Mouse (Mus musculus) heart, postnatal 25 days (tissue): ENCODE results near the gene Ncf4. TPM values are rescaled to one million over a fixed set of nuclear protein-coding genes. Genes with fewer than 3 reads are reported as not detected.
"Not testable (repeated sequence)": the region's sequence is repeated elsewhere in the genome, so short reads cannot be mapped to it uniquely, and the experiment has no call there.

Source experiments
- DNase-seq: peaks from one replicate; pipeline ENCODE4 v3.0.0; 2022; ENCODE audit warnings: low spot score
- intact Hi-C: fragments of 180-260 bp; cut with DNase I; formaldehyde crosslinking; loops from one replicate; pipeline ENCODE4 v1.15.1; 2025
- total RNA-seq, 2 experiments: library from RNA; stranded (reverse); gene quantifications; 2 replicates each; pipeline ENCODE4 v1.2.3; 2021

The Ncf4 gene
- total RNA-seq, 2 experiments from 2014 or later = 2.2 to 2.7 TPM

- no peak for DNase-seq
- intact Hi-C loops = no loop called here
Measured at GRCm38 (mm10) chr15:78246143-78247116, 1.8 kb downstream of the Ncf4 start.

- intact Hi-C loops = no loop called here
- DNase-seq = no peak
Measured at GRCm38 (mm10) chr15:78247659-78248058, 3.1 kb downstream of the Ncf4 start.

GRCm38 (mm10) chr15:78248410-78248809 is 3.8 kb downstream of the Ncf4 start:
- DNase-seq = no peak
- intact Hi-C loops = no loop called here

GRCm38 (mm10) chr15:78254751-78255150 is 10.2 kb downstream of the Ncf4 start:
- no peak for DNase-seq
- intact Hi-C loops = loop anchor here (5.0 kb wide), 1 partner anchor 183 kb away; no protein-coding TSS in a partner anchor

- intact Hi-C loops = loop anchor here (1.0 to 5.0 kb wide), 4 partner anchors 64 to 181 kb away; no protein-coding TSS in a partner anchor
- not testable (repeated sequence) for DNase-seq
Measured at GRCm38 (mm10) chr15:78256602-78257259, 12.1 kb downstream of the Ncf4 start.

GRCm38 (mm10) chr15:78257326-78258050 is 12.9 kb downstream of the Ncf4 start:
- peak; percentile 24 for DNase-seq
- intact Hi-C loops = loop anchor here (1.0 to 5.0 kb wide), 4 partner anchors 63 to 180 kb away; no protein-coding TSS in a partner anchor

GRCm38 (mm10) chr15:78258246-78258865 is 13.8 kb downstream of the Ncf4 start:
- peak; percentile 39 for DNase-seq
- intact Hi-C loops = loop anchor here (5.0 kb wide), 1 partner anchor 179 kb away; no protein-coding TSS in a partner anchor

GRCm38 (mm10) chr15:78260668-78261333 is 16.2 kb downstream of the Ncf4 start:
- no peak for DNase-seq
- intact Hi-C loops = no loop called here

- intact Hi-C loops = no loop called here
- DNase-seq = no peak
Measured at GRCm38 (mm10) chr15:78263286-78263685, 18.7 kb downstream of the Ncf4 start.

GRCm38 (mm10) chr15:78267441-78267840 is 22.8 kb downstream of the Ncf4 start:
- intact Hi-C loops = no loop called here
- no peak for DNase-seq

GRCm38 (mm10) chr15:78267865-78268264 is 23.3 kb downstream of the Ncf4 start:
- DNase-seq = no peak
- intact Hi-C loops = no loop called here

GRCm38 (mm10) chr15:78271208-78271607 is 26.6 kb downstream of the Ncf4 start:
- intact Hi-C loops = no loop called here
- no peak for DNase-seq

GRCm38 (mm10) chr15:78278308-78278707 is 33.7 kb downstream of the Ncf4 start:
- intact Hi-C loops = no loop called here

GRCm38 (mm10) chr15:78287941-78288340 is 43.3 kb downstream of the Ncf4 start:
- DNase-seq = no peak
- intact Hi-C loops = no loop called here

More at GRCm38 (mm10) chr15:78278308-78278707, 33.7 kb downstream of the Ncf4 start:
- DNase-seq = no peak

GRCm38 (mm10) chr15:78289775-78290174 is 45.2 kb downstream of the Ncf4 start:
- DNase-seq, intact Hi-C loops: not testable (repeated sequence)

GRCm38 (mm10) chr15:78293228-78293627 is 48.6 kb downstream of the Ncf4 start:
- intact Hi-C loops, DNase-seq: not testable (repeated sequence)

GRCm38 (mm10) chr15:78293716-78294115 is 49.1 kb downstream of the Ncf4 start:
- no peak for DNase-seq
- intact Hi-C loops = loop anchor here (1.0 kb wide), 1 partner anchor 44 kb away; no protein-coding TSS in a partner anchor

- DNase-seq = no peak
- intact Hi-C loops = no loop called here
Measured at GRCm38 (mm10) chr15:78298558-78298957, 54.0 kb downstream of the Ncf4 start.

- no peak for DNase-seq
- intact Hi-C loops = no loop called here
Measured at GRCm38 (mm10) chr15:78299641-78300040, 55.0 kb downstream of the Ncf4 start.
